Mouse (Mus musculus) brain, embryonic 18.5 days (tissue): ENCODE results near the gene Rab8a.

Source experiments
- DNase-seq: peaks from one replicate; pipeline ENCODE4 v3.0.0-alpha.2; 2012; ENCODE audit warnings: low read depth, low spot score

The Rab8a gene

DNA sequence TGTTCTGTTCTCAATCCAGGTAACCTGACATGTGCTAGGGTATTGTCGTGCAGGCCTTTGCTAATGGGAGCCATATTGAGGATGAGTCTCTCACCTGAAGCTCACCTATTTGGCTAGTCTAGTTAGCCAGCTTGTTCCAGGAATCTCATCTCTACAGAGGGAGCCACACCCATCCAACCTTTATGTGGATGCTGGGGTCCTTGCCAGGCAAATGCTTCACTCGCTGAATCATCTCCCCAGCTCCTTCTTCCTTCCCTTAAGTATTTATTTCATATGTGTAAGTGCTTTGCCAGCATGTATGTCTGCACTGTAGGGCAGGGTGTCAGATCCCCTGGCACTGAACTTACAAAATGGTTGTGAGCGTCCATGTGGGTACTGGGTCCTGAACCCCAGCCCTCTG is 14.4 kb upstream of the Rab8a start:
- no peak for DNase-seq

DNA sequence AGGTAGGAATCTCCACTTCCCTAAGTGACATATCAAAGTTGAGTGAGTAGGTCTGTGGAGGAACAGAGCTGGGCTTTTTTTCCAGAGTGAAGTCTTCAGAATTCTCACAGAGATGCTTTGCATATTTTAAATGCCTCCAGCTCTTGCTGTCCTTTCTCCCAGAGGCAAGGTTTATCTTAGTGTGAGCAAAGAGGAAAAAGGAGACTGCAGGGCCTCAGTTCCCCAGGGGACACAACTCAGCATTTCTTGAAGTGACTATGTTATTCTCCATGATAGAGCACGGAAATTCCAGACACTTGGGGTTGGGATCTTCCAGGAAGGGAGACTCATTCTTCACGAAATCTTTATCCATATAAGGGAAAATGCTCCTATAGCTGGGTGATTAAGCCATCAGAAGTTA is 13.7 kb upstream of the Rab8a start:
- no peak for DNase-seq

DNA sequence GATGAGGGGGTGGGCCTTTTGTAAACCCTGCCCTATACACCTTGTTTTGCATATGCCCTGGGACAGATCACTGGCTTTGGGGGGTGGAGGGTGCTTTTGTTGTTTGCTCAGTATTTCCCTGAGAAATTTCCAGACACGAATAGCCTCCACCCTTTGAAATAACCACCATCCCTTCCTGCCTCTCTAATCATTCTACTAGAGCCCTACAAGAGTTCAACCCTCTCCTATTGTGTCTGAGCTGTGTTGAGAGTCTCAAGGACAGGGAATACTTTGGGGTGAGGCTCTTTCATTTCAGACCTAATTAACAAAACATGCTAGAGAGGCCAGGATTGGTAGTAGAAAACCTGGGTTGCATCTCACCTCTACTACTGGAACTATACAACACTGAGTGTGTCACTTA is 11.9 kb upstream of the Rab8a start:
- no peak for DNase-seq

DNA sequence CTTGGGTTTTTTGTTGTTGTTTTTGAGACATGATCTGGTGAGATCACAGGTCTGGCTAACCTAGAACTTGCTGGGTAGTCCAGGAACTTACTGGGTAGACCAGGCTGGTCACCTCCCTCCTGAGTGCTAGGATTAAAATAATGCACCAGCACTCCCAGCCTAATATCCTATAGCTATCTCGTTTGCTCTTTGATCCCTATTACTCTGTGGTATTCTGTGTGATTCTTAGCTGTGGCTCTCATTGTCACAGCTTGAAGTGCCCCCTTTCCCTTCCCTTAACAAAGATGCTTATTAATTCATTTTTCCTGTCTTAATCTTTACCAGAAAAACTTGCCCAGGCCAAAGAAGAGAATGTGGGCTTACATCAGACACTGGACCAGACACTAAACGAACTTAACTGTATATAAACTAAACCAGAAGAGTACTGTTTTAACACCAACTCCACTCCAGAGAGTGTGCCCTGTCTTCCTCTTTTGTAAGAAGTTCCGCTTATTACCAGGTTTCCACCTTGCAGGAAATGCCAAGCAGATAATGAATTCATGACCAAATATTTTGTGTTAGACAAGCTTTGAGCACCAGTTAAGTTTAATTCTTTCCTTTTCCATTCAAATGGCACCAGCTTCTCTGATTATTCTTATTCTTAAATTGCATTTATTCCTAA is 9.5 kb upstream of the Rab8a start:
- no peak for DNase-seq

DNA sequence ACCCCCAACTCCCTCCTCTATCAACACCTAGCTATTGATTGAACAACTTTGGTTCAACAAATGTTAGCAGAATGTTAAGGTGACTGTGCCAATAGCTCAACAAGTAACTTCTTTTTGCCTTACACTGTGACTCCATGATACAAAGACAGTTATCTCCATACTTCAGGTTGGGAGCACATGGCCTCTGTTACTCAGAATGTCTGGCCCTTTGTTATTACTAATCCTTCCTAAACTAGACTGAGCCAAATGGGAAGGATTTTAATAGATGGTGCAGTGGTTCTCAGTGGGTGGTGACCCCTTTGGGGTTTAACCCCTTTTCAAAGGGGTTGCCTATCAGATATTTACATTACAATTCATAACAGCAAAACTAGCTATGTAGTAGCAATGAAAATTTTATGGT is 7.6 kb upstream of the Rab8a start:
- DNase-seq = no peak

DNA sequence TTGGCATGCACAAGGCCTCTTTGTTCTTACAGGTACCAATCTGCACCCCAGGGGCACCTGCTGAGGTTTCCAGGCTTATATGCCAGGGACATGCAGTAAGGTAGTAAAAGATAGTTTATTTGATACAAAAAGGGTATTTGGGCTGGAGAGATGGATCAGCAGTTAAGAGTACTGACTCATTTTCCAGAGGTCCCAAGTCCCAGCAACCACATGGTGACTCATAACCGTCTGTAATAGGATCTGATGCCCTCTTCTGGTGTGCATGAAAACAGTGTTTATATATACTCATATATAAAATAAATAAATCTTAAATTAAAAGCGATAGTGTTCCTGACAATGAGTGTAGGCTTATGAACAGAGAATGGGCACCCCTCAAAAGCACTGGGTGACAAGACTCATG is 2.9 kb upstream of the Rab8a start:
- no peak for DNase-seq

DNA sequence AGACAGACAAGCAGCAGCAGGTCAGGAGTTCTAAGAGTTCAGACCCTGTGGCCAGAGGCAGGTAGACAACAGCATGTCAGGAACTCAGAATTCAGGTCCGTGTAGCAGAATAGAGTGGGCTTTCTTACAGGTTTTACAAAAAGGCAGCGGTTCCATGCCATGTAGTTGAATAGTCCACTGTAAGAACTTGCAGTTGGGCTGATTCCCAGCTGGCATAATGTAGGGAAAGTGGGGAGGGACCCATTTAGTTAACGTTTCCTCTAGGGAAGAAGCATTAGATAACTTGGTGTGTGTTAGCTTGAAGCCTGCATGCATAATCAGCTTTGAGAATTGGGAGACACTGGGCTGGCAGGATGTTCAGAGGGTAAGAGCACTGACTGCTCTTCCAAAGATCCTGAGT is 2.3 kb upstream of the Rab8a start:
- DNase-seq = no peak

DNA sequence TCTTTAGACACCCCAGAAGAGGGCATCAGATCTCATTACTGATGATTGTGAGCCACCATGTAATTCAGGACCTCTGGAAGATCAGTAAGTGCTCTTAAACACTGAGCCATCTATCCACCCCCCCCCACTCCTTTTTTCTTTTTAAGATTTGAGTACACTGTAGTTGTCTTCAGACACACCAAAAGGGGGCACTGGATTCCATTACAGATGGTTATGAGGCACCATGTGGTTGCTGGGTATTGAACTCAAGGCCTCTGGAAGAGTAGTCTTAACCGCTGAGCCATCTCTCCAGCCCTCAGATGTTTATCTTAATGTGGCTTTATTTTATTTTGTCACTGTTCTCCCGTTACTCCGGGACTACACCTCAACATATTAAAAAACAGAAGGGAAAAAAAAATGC is 993 bp upstream of the Rab8a start:
- no peak for DNase-seq

DNA sequence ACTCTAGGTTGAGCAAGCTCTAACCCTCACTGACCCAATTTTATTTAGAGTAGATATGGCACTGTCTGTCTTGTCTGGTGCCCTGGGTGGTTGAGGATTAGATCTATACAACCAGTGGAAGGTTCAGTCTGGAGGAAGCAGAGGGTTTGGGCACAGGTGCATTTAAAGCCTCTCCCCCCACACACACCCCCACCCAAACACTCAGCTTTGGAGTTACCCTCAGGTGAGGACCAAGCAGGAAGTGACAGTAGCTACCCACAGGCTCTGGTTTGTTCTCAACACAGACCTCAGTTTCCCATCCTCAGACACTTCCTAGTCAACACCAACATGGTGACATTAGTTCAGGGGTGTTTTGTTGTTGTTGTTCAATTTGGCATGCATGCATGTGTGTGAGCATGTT is 1.8 kb downstream of the Rab8a start:
- DNase-seq = no peak

DNA sequence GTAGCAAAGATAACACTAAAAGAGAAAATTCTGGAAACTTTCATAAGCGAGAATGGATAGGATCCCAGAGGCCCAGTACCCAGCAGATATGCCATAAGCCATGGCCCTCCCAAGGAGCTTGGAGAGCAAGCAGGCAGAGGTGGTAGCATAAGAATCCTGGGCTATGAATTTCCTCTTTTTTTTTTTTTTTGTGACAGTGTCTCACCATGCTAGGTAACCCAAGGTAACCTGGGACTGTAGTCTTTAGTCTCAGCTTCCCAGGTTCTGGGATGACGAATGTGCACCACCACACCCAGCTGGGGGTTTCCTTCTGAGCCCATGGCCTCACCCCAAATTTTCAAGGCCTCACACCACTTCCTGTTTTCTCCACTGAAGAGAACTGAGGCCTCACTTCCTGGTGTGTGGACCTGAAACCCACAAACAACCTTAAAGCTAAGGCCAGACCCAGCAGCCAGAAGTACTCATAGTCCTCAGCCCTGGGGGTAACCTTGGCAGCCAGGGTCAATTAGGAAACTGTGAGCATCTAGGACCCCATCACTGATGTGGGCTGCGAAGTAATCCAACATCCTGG is 8.2 kb downstream of the Rab8a start:
- DNase-seq = no peak

DNA sequence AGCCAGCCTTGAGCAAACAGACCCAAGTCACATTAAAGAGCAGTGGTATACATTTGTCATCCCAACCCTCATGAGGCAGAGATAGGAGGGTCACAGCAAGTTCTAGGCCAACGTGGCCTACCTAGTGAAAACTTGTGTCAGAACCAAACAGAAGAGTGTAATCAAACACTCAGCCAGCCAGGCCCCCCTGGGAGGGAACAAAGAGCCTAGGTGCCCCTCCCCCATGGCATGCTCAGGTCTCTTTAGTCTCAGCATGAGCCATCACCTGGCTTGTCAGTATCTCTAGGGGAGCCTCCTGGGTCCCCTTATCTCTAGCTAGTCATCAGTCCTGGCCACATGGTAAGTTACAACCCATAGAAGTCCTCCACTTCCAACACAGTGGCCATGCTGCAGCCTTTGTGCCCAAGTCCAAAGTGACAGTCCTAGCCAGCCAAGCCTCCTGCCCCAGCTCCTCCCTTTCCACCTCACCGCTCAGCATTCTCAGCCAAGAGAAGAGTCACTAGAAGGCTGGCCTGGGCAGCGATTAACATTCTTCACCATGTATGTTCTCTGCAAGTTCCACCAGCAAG is 8.8 kb downstream of the Rab8a start:
- no peak for DNase-seq

DNA sequence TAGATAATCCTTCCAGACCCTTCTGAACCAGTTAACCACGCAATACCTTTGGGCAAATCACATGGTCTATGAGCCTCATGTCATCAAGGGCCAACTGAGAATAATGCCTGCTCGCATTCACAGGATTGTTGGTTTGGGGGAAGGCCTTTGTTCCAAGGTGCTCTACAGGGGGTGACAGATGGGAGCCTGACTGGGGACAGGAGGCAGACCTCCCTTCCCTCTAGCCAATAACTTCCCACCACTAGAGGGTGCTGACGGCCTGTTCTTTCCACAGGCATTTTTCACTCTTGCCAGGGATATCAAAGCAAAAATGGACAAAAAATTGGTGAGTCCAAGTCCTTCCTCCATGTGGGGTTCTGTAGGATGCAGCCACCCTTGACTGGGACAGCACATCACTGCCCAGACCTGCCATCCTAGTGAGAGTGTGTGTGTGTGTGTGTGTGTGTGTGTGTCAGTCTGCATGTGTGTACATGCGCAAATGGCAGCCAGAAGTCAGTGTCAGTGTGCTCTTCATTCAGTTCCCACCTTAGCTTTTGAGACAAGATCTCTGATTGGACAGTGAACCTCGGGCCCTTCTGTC is 16.4 kb downstream of the Rab8a start:
- no peak for DNase-seq

DNA sequence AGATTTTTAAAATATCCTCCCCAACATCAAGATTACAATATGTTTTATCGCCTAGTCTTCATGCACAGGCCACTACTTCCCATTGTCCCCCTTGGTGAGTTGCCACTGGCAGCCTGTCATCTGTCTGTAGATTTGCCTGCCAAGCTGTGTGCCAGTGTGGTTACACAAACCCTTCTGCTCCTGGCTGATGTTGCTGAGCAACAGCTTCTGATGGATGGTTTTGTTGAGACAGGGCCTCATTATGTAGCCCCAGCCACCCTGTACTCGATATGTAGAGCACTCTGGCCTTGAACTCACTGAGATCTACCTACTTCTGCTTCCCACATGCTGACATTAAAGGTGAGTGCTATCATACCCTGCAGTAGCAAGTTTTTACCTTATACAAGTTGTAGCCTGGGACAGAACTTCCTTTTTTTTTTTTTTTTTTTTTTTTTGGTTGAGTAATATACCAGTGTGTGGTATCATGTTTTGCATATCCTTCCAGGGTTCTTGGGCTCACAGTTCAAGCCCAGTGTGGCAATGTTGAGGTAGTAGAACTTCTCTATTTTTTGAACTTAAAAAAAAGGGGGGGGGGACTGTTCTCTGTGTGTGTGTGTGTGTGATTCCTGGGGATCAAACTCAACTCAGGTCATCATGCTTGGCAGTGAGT is 22.7 kb downstream of the Rab8a start:
- no peak for DNase-seq

DNA sequence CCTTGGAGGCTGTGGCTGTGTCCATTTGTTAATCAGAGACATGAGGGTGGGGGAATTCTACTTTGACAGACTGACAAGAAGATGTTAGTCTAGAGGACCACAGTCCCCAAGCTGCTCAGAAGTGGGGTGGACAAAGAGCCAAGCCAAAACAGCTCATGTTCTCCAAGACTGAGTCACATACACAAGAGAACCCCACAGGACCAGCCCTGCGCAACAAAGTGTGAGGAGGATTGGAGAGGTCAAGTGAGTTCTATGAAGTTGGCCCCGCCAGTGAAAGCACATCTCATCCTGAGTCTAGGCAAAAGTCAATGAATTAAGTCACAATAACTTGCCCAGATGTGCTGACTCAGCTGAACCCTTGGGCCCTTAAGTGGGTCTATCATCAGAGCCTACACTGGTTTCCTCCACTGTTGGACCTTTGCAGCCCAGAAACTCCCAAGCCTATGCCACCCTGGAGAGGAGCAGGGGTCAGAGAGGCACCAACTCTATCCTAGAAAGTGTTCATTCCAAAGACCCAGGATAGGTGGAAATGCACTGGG is 26.9 kb downstream of the Rab8a start:
- DNase-seq = no peak

DNA sequence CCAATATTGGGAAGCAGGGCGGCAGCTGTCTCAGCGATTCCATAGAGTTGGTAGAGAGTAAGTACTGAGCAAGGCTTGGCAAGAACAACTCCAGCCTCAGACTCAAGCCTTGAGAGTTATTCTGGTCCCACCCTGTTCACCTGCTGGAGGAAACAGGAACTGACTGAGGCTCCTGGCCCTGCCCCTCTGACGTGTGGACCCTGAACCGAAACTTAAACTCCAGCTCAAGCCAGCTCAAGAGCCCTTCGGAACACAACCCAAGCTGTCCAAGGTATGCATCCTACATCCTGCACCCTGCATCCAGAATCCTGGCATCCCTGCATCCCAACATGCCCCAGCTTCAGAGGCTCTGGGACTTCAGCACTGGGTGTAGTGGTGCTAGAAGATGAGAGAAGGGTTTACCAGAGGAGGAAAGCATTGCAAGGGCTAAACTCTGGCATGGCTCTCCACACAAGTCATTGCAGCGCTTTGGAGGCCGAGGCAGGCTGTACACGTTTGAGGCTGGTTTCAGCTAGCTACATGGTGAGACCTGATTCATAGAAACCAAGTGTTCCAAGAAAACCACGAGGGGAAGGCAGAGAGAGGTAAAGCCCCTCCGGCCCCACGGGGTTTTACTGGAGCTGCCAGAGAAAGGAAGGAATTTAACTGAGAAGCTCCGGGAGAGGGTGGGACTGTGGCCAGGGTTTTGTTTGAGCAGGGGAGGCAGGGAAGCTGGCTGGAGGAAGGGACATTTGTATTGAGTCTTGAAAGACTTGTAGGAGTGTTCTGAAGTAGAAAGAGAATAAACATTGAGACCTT is 28.6 kb downstream of the Rab8a start, which contains the start of gene Hsh2d:
TSS of gene Hsh2d (plus strand) at position 222 of the 798 bp plus-strand sequence.
- no peak for DNase-seq

DNA sequence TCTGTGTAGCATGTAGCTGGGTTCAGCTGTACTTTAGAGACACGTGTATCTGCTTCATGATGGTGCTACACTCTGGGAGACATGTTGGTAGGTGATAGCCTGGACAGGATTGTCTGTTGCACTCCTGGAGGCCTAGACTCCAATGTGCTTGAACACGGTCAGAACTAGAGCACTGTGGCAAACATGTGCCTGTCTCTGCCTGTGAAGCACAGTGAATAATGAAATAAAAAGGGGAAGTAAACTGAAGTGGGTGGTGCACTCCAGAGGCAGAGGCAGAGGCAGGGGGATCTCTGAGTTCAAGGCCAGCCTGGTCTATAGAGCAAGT is 29.2 kb downstream of the Rab8a start:
- no peak for DNase-seq

DNA sequence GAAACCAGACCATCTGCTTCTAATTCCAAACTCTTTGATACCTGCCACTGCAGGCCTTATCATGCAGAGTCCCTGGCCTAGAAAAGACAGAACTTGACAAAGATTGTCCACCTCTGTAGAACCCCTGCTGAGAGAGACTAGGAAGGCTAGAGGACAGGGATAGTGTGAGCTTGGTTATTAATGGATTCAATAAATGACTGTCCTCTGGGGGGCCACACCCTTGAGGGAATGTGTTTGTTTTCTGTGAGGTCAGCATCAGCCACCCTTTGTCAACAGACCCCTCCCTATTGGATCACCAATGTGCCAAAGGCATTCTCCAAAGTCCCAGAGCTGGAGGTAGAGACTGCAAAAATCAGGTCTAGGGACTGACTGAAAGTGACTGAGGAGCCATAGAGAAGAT is 31.1 kb downstream of the Rab8a start:
- no peak for DNase-seq

DNA sequence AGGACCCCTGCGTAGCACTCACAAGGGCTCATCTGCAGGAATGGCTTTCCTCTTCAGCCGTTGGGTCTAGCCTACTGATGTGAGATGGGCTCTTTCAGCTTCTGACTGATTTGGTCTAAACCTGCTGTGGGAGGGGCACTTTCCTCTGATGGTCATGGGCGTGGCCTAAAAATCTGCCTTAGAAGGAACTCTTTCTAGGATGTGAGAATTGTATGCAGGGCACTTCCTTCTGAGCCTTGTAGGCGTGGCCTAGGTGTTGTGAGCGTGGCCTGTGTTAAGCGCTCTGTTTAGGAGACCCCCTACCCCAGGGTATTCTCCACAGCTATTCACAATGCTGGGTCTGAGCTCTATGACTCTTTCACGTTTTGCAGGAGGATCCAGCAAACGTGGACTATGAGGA is 37.0 kb downstream of the Rab8a start:
- no peak for DNase-seq

DNA sequence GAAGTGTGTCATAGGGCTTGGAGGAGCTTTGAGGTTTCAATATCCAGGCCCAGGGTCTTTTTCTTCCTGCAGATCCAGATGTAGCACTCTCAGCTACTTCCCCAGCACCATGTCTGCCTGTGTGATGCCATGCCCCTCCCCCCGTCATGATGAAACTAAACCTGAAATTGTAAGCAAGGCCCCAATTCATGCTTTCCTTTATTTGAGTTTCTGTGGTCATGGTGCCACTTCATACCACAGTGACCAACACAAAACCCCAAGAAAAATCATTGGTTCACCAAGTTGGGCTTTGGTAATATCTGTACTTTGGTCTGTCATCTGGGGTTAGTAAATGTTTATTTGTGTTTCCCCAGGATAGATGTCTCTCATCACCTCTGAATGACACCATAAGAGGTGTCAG is 47.6 kb downstream of the Rab8a start:
- no peak for DNase-seq

DNA sequence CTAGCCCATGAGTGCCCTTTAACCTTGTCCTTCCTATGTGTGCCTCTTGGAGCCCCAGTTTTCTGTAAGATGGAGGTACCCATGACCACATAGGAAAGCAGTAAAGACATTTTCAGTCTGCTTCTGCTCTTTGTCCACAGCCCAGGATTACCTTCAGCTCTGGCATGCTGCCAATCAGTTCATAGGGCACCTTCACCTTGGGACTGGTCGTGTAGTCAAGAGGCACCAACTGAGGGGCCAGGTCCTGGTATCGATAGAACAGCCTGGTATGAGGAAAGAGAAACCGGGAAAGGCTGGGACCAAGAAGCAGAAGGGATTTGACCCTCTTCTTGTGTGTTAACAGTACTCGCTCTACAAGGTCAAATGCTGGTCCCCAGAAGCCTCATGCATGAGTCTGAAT is 49.2 kb downstream of the Rab8a start:
- no peak for DNase-seq

DNA sequence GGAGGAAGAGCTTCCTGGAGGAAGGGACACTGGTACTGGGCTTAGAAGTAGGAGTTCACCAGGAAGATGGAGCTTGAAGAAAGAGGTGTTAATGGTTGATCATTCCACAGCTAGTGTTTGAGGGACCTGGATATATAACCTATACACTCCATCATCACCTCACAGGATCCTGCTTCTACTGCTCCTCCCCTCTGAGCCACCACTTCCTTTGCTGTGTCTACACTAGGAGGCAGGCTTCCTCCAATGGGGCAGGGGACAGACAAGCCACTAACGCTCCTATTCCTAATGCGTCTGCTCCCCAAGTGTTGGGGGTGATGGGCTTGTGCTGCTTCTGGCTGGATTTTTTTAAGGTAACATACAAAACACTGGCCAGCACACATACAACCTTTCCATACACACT is 49.7 kb downstream of the Rab8a start:
- no peak for DNase-seq

DNA sequence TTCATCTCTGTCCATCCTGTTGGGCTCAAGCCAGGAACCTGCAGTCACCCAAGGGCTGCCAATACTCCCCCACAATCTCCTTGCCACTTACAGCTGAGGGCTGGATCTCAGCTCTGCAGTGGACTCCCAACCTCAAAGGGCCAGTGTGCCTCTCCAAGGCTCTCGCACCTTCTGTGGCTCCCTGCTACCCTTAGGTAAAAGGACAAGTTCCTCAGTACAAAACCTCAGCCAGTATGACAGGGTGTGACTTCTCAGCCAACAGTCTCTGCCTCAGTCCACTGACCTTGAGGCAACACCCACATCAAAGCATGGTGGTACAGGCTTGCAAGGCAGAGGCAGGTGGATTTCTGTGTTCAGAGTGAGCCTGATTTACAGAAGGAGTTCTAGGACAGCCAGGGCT is 50.8 kb downstream of the Rab8a start:
- no peak for DNase-seq
